Mouse (Mus musculus) hindbrain, embryonic 10.5 days (tissue): ENCODE data around the gene 4930404H24Rik. TPM values are rescaled to one million over a fixed set of nuclear protein-coding genes. Genes with fewer than 3 reads are reported as not detected.

Experiments
- DNase-seq: peaks from one replicate; pipeline ENCODE4 v3.0.0-alpha.2; 2017; ENCODE audit warnings: low spot score
- H3K27ac ChIP-seq: fragments of 300-500 bp; sonication (generic); 2 replicates; pipeline ENCODE4 v1.5.1; 2016; ENCODE audit warnings: mild to moderate bottlenecking, moderate library complexity
- H3K27me3 ChIP-seq: fragments of 300-500 bp; sonication (generic); 2 replicates; pipeline ENCODE4 v1.6.1; 2016; ENCODE audit warnings: mild to moderate bottlenecking; ENCODE audit not compliant: poor library complexity, insufficient read depth, severe bottlenecking
- H3K36me3 ChIP-seq: fragments of 300-500 bp; sonication (generic); 2 replicates; pipeline ENCODE4 v1.6.1; 2016; ENCODE audit warnings: mild to moderate bottlenecking, moderate library complexity
- H3K4me1 ChIP-seq: fragments of 300-500 bp; sonication (generic); replicated peaks from 2 replicates; pipeline ENCODE4 v1.6.1; 2016; ENCODE audit warnings: mild to moderate bottlenecking
- H3K4me3 ChIP-seq: fragments of 300-500 bp; sonication (generic); 2 replicates; pipeline ENCODE4 v1.5.1; 2016; ENCODE audit warnings: mild to moderate bottlenecking, moderate library complexity
- H3K9me3 ChIP-seq: fragments of 300-500 bp; sonication (generic); 2 replicates; pipeline ENCODE4 v1.6.1; 2016; ENCODE audit warnings: mild to moderate bottlenecking, moderate library complexity
- WGBS: fragments of 180-500 bp; shearing (Covaris S2); methylation state at CpG from one replicate; pipeline ENCODE4 v1.1.7; 2016; 5-methylcytosine and 5-hydroxymethylcytosine counted together
- polyA plus RNA-seq: library from polyadenylated mRNA; unstranded; fragments of >200 nt; fragmentation: Nextera tagmentation; extraction: Ambion mirVana; gene quantifications from 2 replicates; pipeline ENCODE4 v1.2.1, GENCODE M21; 2016

The 4930404H24Rik gene
- polyA plus RNA-seq = not detected in 2 replicates

- WGBS = under 1% methylated on average over 80 of the region's 83 CpGs
Observed at GRCm38 (mm10) chr2:153492573-153493392, at the start of gene 4930404H24Rik. Gene 4930404H24Rik (plus strand): TSS chr2:153492790.

GRCm38 (mm10) chr2:153443434-153444240, 49.0 kb upstream of the 4930404H24Rik start:
- Histone ChIP-seq H3K4me1 (peaks cover 74% of the 10 kb centered on the region), H3K4me3 (peak overlapping the region; percentile 95), H3K36me3 (no peaks in the 10 kb centered on the region), H3K9me3 (no peaks in the 10 kb centered on the region), H3K27ac (peak overlapping the region; percentile 90), H3K27me3 (peaks cover 9% of the 10 kb centered on the region)
- peak; percentile 53 for DNase-seq
- under 1% methylated on average over 59 of the region's 59 CpGs for WGBS

More at GRCm38 (mm10) chr2:153492573-153493392, at the start of gene 4930404H24Rik:
- peak; percentile 66 for DNase-seq
- peak within 1 kb of the TSS; percentile 71 for H3K4me3 ChIP-seq
- H3K36me3 ChIP-seq = no peaks in the 10 kb centered on the region
- H3K27ac ChIP-seq = peak within 1 kb of the TSS; percentile 87
- H3K27me3 ChIP-seq = peaks cover 82% of the 10 kb centered on the region
- H3K9me3 ChIP-seq = no peaks in the 10 kb centered on the region
- H3K4me1 ChIP-seq = peaks cover 69% of the 10 kb centered on the region

DNA sequence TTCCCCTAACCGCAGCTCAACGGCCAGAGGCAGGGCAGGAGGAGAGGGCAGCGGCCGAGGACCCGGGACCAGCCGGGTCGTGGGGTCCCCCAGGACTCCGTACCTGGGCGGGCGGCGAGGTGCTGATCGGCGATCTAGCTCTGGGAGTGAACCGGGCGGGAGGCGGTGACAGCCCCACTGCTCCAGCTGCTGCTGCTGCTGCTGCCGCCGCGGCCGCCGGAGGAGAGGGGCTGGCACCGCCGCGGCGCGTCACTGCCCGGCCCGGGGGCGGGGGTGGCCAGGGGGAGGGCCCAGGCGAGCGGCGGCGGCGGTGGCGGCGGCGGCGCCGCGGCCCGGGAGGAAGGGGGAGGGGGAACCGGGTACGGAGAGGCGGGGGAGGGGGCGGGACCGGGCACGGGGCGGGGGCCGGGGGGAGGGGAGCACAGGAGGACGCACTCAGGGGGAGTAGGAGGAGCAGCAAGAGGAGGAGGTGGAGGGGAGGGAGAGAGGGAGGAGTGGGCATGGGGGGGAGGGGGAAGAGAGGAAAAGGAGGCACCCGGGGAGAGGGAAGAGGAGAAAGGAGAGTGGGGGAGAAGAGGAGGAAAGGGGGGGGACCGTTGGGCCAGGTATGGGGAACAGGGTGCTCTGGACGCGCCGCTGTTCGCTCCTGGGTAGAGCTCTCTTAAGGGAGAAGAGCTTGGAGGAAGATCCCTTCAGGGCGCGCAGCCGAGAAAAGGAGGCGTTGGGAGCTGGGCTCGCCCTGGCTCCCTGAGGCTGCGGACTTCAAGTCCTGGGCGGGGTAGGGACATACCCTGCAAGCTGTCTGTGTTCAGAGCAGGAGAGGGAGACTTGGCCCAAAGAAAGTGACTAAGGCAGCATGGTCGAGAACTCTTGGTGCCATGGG, 48.1 kb upstream of the 4930404H24Rik start:
- H3K4me1 ChIP-seq = peaks cover 72% of the 10 kb centered on the region
- peak overlapping the region; percentile 95 for H3K4me3 ChIP-seq
- WGBS = under 1% methylated on average over 61 of the region's 64 CpGs
- peak; percentile 81 for DNase-seq
- no peaks in the 10 kb centered on the region for H3K36me3 ChIP-seq
- H3K27ac ChIP-seq = peak overlapping the region; percentile 90
- H3K9me3 ChIP-seq = no peaks in the 10 kb centered on the region
- H3K27me3 ChIP-seq = peaks cover 9% of the 10 kb centered on the region

DNA sequence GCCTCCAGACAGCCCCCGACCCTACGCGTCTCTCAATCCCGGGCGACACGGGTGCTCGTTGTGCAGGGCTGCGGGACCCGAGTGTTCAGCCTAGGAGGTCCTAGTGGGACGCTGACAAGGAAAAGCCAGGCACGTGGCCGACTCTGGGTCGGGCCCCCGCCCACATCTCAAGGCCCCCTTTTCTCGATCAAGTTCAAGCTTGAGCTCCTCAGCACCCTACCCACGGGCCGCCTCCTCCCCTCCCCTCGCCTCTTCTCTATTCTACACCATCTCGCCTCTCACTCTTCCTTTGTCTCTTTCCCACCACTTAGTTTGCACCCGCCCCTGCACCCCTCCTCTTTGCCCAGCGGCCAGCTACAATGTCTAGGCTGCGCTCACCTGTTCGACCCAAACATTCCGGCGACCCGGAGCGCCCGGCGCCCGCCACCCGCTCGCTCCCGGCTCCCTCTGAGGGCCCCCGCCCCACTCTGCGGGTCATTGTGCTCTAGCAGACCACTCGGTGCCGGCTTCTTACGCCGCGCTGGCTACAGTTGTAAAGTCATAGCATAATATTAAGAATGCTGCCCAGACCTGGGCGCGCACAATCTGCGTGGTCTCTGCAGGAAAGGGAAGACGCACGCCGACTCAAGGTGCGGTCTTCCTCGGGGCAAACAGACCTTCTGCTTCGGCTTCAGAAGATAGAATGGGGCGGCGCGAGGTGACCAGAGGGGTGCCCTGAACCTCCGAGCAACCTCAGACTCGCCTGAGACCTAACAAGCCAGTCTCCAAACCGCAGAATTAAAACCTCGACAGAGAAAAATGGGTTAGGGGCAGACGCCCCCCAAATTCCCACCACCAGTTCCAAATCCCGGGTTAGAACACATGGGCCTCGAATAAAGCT, 47.2 kb upstream of the 4930404H24Rik start:
- WGBS = under 1% methylated on average over 59 of the region's 59 CpGs
- no peaks in the 10 kb centered on the region for H3K9me3 ChIP-seq
- H3K27me3 ChIP-seq = peaks cover 9% of the 10 kb centered on the region
- peak; percentile 72 for DNase-seq
- peak overlapping the region; percentile 90 for H3K27ac ChIP-seq
- H3K4me1 ChIP-seq = peaks cover 67% of the 10 kb centered on the region
- H3K36me3 ChIP-seq = no peaks in the 10 kb centered on the region
- peak overlapping the region; percentile 95 for H3K4me3 ChIP-seq

GRCm38 (mm10) chr2:153446017-153446408, 46.6 kb upstream of the 4930404H24Rik start:
- DNase-seq = peak; percentile 66
- Histone ChIP-seq H3K4me3 (peak overlapping the region; percentile 95), H3K4me1 (peaks cover 61% of the 10 kb centered on the region), H3K27ac (peak overlapping the region; percentile 90), H3K9me3 (no peaks in the 10 kb centered on the region), H3K27me3 (peaks cover 9% of the 10 kb centered on the region), H3K36me3 (no peaks in the 10 kb centered on the region)
- 2% methylated on average over 8 of the region's 8 CpGs for WGBS

DNA sequence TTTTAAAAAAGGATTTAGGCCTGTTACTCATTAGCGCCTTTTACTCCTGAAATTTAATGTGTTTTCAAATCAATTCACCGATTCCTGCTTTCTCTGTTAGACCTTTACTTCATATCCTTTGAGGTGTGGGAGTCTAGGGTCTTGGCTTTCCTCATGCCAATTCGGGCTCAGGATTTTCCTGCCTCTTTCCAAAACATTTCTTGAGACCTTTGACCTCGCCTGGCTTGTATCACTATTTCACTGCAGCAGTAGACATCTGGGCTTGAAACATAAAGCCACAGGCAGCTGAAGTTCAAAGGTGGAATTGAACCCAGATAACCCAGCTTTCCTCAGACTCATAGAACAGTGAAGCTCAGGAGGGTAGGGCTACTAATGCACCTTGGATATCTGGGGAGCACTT, 46.1 kb upstream of the 4930404H24Rik start:
- H3K9me3 ChIP-seq = no peaks in the 10 kb centered on the region
- no peak overlapping the region for H3K27ac ChIP-seq
- H3K4me1 ChIP-seq = peaks cover 56% of the 10 kb centered on the region
- no peaks in the 10 kb centered on the region for H3K36me3 ChIP-seq
- 26% methylated on average over 4 of the region's 4 CpGs for WGBS
- H3K27me3 ChIP-seq = peaks cover 9% of the 10 kb centered on the region
- peak overlapping the region; percentile 95; the same call in 1 of the 2 replicates for H3K4me3 ChIP-seq
- no peak for DNase-seq

GRCm38 (mm10) chr2:153447719-153448118, 44.9 kb upstream of the 4930404H24Rik start:
- no peak for DNase-seq
- H3K27ac ChIP-seq = no peak overlapping the region
- H3K4me3 ChIP-seq = no peak overlapping the region
- H3K9me3 ChIP-seq = no peaks in the 10 kb centered on the region
- H3K4me1 ChIP-seq = peaks cover 44% of the 10 kb centered on the region
- H3K36me3 ChIP-seq = no peaks in the 10 kb centered on the region
- 88% methylated on average over 3 of the region's 3 CpGs for WGBS
- peaks cover 9% of the 10 kb centered on the region; the same call in 1 of the 2 replicates for H3K27me3 ChIP-seq

GRCm38 (mm10) chr2:153448519-153448918, 44.1 kb upstream of the 4930404H24Rik start:
- Histone ChIP-seq H3K4me1 (peaks cover 36% of the 10 kb centered on the region), H3K36me3 (no peaks in the 10 kb centered on the region), H3K9me3 (no peaks in the 10 kb centered on the region), H3K4me3 (no peak overlapping the region), H3K27me3 (peaks cover 9% of the 10 kb centered on the region; the same call in 1 of the 2 replicates), H3K27ac (no peak overlapping the region)
- DNase-seq = no peak
- WGBS = 85% methylated on average over 6 of the region's 6 CpGs

DNA sequence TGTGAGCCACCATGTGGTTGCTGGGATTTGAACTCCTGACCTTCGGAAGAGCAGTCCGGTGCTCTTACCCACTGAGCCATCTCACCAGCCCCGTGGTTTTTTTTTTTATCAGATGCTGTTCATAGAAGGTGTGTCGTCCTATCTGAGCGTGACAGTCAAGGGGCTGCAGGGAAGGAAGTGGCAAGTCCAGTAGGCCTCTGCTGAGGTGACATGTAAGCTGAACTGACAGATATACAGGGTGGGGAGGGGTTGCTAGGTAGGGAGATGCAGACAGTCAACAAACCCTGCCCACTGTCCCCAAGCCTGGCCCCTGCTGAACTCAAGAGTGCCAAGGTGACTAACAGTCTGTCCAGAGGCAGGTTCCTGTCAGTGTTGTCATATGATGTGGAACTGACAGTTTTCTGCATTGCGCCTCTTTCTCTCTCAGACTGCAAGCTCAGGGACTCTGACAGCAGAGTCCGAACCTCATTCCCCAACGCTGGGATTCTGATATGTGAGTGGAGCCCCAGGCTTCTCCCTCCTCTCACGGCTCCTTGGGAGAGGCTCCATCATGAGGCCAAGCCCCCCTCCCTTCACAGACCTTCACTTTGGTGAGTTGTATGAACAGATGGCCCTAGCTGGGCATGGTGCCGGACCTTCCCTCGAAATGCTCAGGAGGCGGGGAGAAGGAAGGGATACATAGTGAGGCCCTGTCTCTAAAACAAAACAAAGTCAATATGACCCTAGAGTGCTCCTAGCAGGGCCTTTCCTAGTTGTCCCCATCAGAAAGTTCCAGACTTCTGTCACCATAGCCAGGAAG, 38.4 kb upstream of the 4930404H24Rik start:
- no peak for DNase-seq
- no peak overlapping the region for H3K4me3 ChIP-seq
- peaks cover 50% of the 10 kb centered on the region for H3K4me1 ChIP-seq
- no peak overlapping the region for H3K27ac ChIP-seq
- H3K27me3 ChIP-seq = no peaks in the 10 kb centered on the region
- no peaks in the 10 kb centered on the region for H3K9me3 ChIP-seq
- 73% methylated on average over 12 of the region's 12 CpGs for WGBS
- no peaks in the 10 kb centered on the region for H3K36me3 ChIP-seq

DNA sequence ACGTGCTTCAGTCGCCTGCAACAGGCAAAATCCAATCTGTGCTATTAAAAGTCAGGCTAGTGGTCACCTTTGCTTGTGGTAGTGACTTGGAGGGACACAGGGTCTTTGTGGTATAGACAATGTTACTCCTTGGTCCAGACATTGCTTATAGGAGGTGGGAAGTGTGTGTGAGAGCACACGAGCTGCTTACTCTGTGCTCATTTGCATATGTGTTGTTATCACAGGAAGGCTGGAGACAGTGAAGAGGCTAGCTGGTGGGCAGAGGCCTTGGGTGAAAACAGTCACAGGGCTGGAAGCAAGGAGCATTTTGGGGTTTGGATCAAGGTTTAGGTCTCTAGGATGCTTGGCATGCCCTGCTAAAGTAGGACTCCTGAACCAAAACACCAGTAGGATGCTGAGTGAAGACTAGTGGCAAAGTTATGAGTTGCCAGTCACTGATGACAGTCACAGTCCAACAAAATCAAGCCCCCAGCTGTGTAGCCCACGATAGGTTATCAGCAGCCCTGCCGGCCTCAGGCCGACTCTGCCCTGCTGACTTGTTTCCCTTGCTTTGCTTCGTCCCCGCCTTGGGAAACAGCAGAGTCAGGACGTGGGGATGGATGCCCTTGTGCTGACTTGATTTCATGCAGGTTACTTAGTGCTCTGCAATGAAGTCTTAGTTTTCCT, 37.6 kb upstream of the 4930404H24Rik start:
- WGBS = 56% methylated on average over 9 of the region's 9 CpGs
- no peak for DNase-seq
- Histone ChIP-seq H3K4me1 (peaks cover 50% of the 10 kb centered on the region), H3K4me3 (no peak overlapping the region), H3K9me3 (no peaks in the 10 kb centered on the region), H3K36me3 (no peaks in the 10 kb centered on the region), H3K27ac (no peak overlapping the region), H3K27me3 (no peaks in the 10 kb centered on the region)
